Mouse (Mus musculus): ENCODE results near the gene Nop16. TPM values are rescaled to one million over a fixed set of nuclear protein-coding genes. Genes with fewer than 3 reads are reported as not detected.
"Not testable (repeated sequence)": the region's sequence is repeated elsewhere in the genome, so short reads cannot be mapped to it uniquely, and the experiment has no call there.

Gene Nop16
- polyA plus RNA-seq, 1 experiment: 19.0 TPM

DNA sequence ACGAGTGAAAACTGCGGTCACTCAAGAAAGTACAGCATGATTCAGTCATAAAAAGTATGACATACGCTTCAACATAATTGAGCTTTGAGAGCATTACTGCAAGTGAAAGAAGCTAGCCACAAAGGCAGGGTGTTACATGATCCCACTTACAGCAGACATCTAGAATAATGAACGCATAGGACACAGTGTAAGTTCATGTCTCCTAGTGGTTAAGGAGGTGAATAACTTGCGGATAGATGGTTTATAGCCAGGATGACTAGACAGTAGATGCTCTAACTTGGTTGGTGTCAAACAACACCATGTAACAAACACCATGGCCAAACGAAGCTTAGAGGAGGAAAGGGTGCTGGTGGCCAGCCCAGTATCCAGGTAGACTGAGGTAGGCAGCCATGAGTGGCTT lies 27.1 kb upstream of the Nop16 start:
- no peak overlapping the region for H3K27ac ChIP-seq (ENCODE audit: insufficient read depth, low read depth, low read length)
- no peaks in the 10 kb centered on the region for H3K36me3 ChIP-seq (ENCODE audit: control insufficient read depth, insufficient read depth, low read length)
- TF ChIP-seq POLR2A (IDR thresholded peaks at IDR 0.05; ENCODE audit: low read depth, low read length) (no peak), CTCF (conservative IDR thresholded peaks at IDR 0.05; ENCODE audit: insufficient read depth, insufficient read length, low read depth, low read length) (no peak)
- 61% methylated on average over 6 of the region's 6 CpGs for WGBS
- no peaks in the 10 kb centered on the region; the same call in 1 of the 2 replicates for H3K4me1 ChIP-seq (ENCODE audit: control insufficient read depth, insufficient read depth, low read length)
- no peak for DNase-seq
- H3K4me3 ChIP-seq (ENCODE audit: insufficient read depth, low read depth, low read length): no peak overlapping the region
- no peaks in the 10 kb centered on the region for H3K27me3 ChIP-seq (replicated peaks; ENCODE audit: control insufficient read depth, insufficient read depth, low read length)

DNA sequence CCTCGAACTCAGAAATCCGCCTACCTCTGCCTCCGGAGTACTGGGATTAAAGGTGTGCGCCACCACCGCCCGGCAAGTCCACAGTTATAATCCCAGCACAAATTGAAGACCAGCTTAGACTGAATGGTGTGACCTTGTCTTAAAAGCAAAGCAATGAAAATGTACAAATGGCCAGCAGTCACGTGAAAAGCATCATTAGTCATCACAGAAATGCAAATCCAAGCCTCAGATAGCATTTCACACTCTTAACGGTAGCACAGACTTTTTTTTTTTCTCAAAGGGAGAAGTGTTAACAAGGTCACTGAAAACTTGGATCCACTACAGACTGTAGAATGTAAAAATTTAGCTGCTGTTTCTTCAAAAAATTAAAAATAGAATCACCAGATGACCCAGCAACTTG lies 26.4 kb upstream of the Nop16 start:
- TF ChIP-seq POLR2A (IDR thresholded peaks at IDR 0.05; ENCODE audit: low read depth, low read length): no peak
- TF ChIP-seq CTCF (conservative IDR thresholded peaks at IDR 0.05; ENCODE audit: insufficient read depth, insufficient read length, low read depth, low read length): no peak
- H3K27me3 ChIP-seq (replicated peaks; ENCODE audit: control insufficient read depth, insufficient read depth, low read length): no peaks in the 10 kb centered on the region
- H3K4me3 ChIP-seq (ENCODE audit: insufficient read depth, low read depth, low read length): no peak overlapping the region
- DNase-seq: no peak
- no peaks in the 10 kb centered on the region for H3K36me3 ChIP-seq (ENCODE audit: control insufficient read depth, insufficient read depth, low read length)
- peaks cover 3% of the 10 kb centered on the region; the same call in 1 of the 2 replicates for H3K4me1 ChIP-seq (ENCODE audit: control insufficient read depth, insufficient read depth, low read length)
- no peak overlapping the region for H3K27ac ChIP-seq (ENCODE audit: insufficient read depth, low read depth, low read length)
- WGBS: 78% methylated on average over 8 of the region's 8 CpGs

DNA sequence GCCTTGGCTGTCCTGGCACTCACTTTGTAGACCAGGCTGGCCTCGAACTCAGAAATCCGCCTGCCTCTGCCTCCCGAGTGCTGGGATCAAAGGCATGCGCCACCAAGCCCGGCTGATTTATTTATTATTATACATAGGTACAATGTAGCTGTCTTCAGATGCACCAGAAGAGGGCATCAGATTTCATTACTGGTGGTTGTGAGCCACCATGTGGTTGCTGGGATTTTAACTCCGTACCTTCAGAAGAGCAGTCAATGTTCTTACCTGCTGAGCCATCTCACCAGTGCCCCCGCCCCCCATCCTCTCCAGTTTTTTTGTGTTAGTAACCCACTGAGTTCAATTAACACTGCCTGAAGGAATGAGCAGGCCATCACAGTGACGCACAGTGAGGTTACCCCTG lies 23.3 kb upstream of the Nop16 start:
- not testable (repeated sequence) for H3K4me1 ChIP-seq (ENCODE audit: control insufficient read depth, insufficient read depth, low read length); H3K4me3 ChIP-seq (ENCODE audit: insufficient read depth, low read depth, low read length); H3K27ac ChIP-seq (ENCODE audit: insufficient read depth, low read depth, low read length); H3K27me3 ChIP-seq (replicated peaks; ENCODE audit: control insufficient read depth, insufficient read depth, low read length); H3K36me3 ChIP-seq (ENCODE audit: control insufficient read depth, insufficient read depth, low read length)
- TF ChIP-seq CTCF (conservative IDR thresholded peaks at IDR 0.05; ENCODE audit: insufficient read depth, insufficient read length, low read depth, low read length): 0 out of 2 replicates have a peak, but pooled peaks have one; percentile 5
- WGBS: 79% methylated on average over 8 of the region's 8 CpGs
- DNase-seq: peak; percentile 38

DNA sequence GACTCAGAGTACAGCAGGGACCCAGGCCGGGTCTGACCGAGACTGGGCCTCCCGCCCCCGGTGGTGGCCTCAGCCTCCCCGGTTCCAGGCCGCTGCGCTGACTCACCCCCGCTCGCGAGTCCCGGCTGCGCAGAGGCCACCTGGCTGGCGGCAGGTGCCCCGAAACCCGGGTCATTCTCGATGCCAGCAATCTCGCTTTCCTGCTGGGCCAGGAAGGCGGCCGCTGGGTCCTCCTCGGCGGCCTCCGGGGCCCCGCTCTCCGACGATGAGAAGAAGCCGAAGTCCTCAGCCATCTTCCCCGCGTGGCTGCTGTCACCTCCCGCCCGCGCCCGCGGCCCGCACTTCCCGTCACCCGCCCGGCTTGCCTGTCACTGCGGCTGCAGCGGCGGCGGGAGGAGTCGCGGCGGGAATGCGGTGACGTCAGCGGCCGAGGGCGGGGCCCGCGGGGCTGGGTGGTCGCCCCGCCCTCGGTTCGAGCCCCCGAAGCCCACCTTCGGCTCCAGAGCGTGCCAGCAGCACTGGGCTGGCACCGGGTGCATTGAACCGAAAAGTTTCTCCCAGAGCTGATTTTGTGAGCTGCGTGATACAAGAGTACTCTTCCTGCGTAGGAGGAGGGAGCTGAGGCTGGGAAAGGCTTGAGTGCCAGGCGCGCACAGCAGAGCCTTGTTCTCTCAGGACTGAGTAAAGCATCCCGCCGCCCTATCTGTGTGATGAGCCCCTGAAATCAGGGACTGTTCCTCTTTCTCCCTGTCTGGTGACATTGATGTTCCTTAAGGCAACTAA lies 21.3 kb upstream of the Nop16 start, which contains the start of gene Cltb:
Cltb (minus strand) TSS at position 373 of the 783 bp plus-strand sequence.
- TF ChIP-seq CTCF (conservative IDR thresholded peaks at IDR 0.05; ENCODE audit: insufficient read depth, insufficient read length, low read depth, low read length) (no peak), POLR2A (IDR thresholded peaks at IDR 0.05; ENCODE audit: low read depth, low read length) (no peak)
- Histone ChIP-seq H3K36me3 (ENCODE audit: control insufficient read depth, insufficient read depth, low read length) (no peaks in the 10 kb centered on the region), H3K4me3 (ENCODE audit: insufficient read depth, low read depth, low read length) (peak within 1 kb of the TSS; percentile 73), H3K4me1 (ENCODE audit: control insufficient read depth, insufficient read depth, low read length) (peaks cover 5% of the 10 kb centered on the region; the same call in 1 of the 2 replicates), H3K27me3 (replicated peaks; ENCODE audit: control insufficient read depth, insufficient read depth, low read length) (no peaks in the 10 kb centered on the region), H3K27ac (ENCODE audit: insufficient read depth, low read depth, low read length) (peak within 1 kb of the TSS; percentile 63)
- WGBS: under 1% methylated on average over 66 of the region's 66 CpGs
- peak; percentile 91 for DNase-seq

DNA sequence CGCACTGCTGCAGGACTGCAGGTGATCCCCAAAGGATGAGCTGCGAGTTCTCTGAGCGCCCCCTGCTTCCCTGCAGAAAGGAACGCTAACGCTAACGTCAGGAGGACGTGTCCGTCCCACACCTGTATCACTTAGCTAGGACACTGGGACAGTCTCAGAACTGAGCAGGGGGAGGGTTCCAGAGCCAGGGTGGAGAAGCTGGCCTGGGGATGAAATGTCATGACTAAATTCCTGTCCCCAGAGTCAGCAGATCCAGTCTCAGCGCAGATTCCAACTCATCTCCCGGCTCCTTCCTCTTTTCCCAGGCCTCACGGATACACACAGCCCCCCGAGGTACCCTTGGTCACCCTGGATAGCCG lies 20.7 kb upstream of the Nop16 start:
- peaks cover 8% of the 10 kb centered on the region; the same call in 1 of the 2 replicates for H3K4me1 ChIP-seq (ENCODE audit: control insufficient read depth, insufficient read depth, low read length)
- H3K36me3 ChIP-seq (ENCODE audit: control insufficient read depth, insufficient read depth, low read length): no peaks in the 10 kb centered on the region
- TF ChIP-seq POLR2A (IDR thresholded peaks at IDR 0.05; ENCODE audit: low read depth, low read length) (no peak), CTCF (conservative IDR thresholded peaks at IDR 0.05; ENCODE audit: insufficient read depth, insufficient read length, low read depth, low read length) (0 out of 2 replicates have a peak, but pooled peaks have one; percentile 6)
- peak overlapping the region; percentile 63 for H3K27ac ChIP-seq (ENCODE audit: insufficient read depth, low read depth, low read length)
- WGBS: 9% methylated on average over 13 of the region's 13 CpGs
- peak overlapping the region; percentile 73 for H3K4me3 ChIP-seq (ENCODE audit: insufficient read depth, low read depth, low read length)
- DNase-seq: peak; percentile 35
- H3K27me3 ChIP-seq (replicated peaks; ENCODE audit: control insufficient read depth, insufficient read depth, low read length): no peaks in the 10 kb centered on the region

DNA sequence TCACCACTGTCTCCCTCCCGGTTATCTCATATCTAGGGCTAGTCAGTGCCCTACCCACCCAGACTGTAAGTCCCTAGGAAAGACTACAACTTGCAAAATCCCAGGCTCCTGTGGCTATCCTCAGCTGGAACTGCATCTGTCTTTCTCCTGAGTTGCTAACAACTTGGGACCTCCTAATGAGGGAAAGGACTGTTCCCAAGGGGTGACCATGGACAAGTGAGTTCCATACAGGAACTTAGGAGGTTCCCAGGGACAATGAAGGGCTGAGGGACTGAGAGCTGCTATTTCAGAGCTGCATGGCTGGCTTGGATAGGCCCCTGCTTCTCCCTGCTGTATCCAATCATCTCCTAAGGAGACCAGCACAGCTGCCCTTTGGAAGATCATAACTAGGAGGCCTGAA lies 19.4 kb upstream of the Nop16 start:
- H3K4me1 ChIP-seq (ENCODE audit: control insufficient read depth, insufficient read depth, low read length): peaks cover 14% of the 10 kb centered on the region; the same call in 1 of the 2 replicates
- H3K27ac ChIP-seq (ENCODE audit: insufficient read depth, low read depth, low read length): no peak overlapping the region
- no peaks in the 10 kb centered on the region for H3K36me3 ChIP-seq (ENCODE audit: control insufficient read depth, insufficient read depth, low read length)
- no peak for DNase-seq
- TF ChIP-seq POLR2A (IDR thresholded peaks at IDR 0.05; ENCODE audit: low read depth, low read length) (no peak), CTCF (conservative IDR thresholded peaks at IDR 0.05; ENCODE audit: insufficient read depth, insufficient read length, low read depth, low read length) (no peak)
- 47% methylated on average over 1 of the region's 1 CpGs for WGBS
- no peak overlapping the region for H3K4me3 ChIP-seq (ENCODE audit: insufficient read depth, low read depth, low read length)
- H3K27me3 ChIP-seq (replicated peaks; ENCODE audit: control insufficient read depth, insufficient read depth, low read length): no peaks in the 10 kb centered on the region

DNA sequence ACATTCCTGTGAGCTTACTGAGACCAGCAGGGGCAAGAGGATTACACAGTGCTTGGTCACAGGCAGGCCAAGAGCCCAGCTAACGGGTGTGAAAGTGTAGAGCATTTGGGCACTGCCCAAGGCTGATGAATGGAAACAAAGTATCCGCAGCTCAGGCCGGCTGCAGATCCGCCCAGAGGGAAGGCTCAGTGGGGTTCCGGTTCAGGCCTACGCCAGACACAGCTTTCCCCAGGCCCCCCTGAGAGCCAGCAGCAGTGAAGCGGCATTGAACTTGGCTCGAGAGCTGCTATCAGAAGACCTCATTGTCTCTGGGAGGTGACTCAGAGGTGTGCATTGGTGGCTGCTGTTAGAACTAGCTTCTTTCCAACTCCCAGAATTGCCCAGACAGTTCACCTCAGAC lies 18.8 kb upstream of the Nop16 start:
- 48% methylated on average over 8 of the region's 8 CpGs for WGBS
- Histone ChIP-seq H3K27ac (ENCODE audit: insufficient read depth, low read depth, low read length) (no peak overlapping the region), H3K4me1 (ENCODE audit: control insufficient read depth, insufficient read depth, low read length) (peaks cover 14% of the 10 kb centered on the region; the same call in 1 of the 2 replicates), H3K4me3 (ENCODE audit: insufficient read depth, low read depth, low read length) (no peak overlapping the region), H3K27me3 (replicated peaks; ENCODE audit: control insufficient read depth, insufficient read depth, low read length) (no peaks in the 10 kb centered on the region), H3K36me3 (ENCODE audit: control insufficient read depth, insufficient read depth, low read length) (no peaks in the 10 kb centered on the region)
- TF ChIP-seq POLR2A (IDR thresholded peaks at IDR 0.05; ENCODE audit: low read depth, low read length) (no peak), CTCF (conservative IDR thresholded peaks at IDR 0.05; ENCODE audit: insufficient read depth, insufficient read length, low read depth, low read length) (no peak)
- no peak for DNase-seq
